In the genomic region with DNA sequence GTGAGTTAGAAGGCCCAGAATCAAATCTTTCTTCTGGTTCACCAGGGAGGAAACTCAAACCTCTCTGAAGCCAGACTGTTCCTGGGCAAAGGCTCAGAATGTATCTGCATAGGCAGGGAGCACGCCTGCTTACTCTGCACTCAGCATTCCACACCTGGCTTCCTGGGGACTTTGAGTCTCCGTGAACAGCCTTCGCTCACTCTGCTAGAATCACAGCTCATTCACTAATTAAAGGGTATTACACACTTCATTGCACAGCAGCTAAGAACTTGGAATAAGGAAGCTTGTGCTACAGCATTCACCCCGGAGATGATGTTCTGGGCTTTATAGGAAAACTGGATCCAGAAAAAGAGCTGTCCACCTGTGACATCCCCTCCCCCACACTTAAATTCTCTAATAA, we compare ENCODE assay signal across 23 mouse cellular contexts. TPM values are rescaled to one million over a fixed set of nuclear protein-coding genes. Genes with fewer than 3 reads are reported as not detected.
DNase-seq lines count a peak whose midpoint lies in the region; ATAC-seq and TF ChIP-seq lines count a peak whose summit lies in the region.
"Had no signal": no experiment of that assay in that cellular context is flagged by ENCODE, and none has a peak within 500 bp of the region (broad histone marks: within the 10 kb centered on the region; RNA-seq: fewer than 3 reads in every experiment).

No protein-coding gene starts in this region.

- no peaks in the 10 kb centered on the region for H3K36me3 ChIP-seq in hindbrain, embryonic 15.5 days
- H3K36me3 ChIP-seq in hindbrain, embryonic 11.5 days (ENCODE audit: control insufficient read depth, insufficient read depth, low read length): no peaks in the 10 kb centered on the region
- no peaks in the 10 kb centered on the region for H3K36me3 ChIP-seq in midbrain, embryonic 11.5 days (ENCODE audit: control insufficient read depth, insufficient read depth, low read length)
- H3K36me3 ChIP-seq in midbrain, embryonic 16.5 days (ENCODE audit: control insufficient read depth, insufficient read depth, low read length): no peaks in the 10 kb centered on the region
- no peaks in the 10 kb centered on the region for H3K36me3 ChIP-seq in heart, embryonic 11.5 days (ENCODE audit: control insufficient read depth, insufficient read depth, low read length)
- H3K36me3 ChIP-seq: forebrain, embryonic 10.5 days; heart, embryonic 13.5 days; hindbrain, embryonic 12.5 days had no signal

- H3K27me3 ChIP-seq in hindbrain, embryonic 15.5 days: no peaks in the 10 kb centered on the region
- peaks cover 13% of the 10 kb centered on the region for H3K27me3 ChIP-seq in hindbrain, embryonic 11.5 days (ENCODE audit: control insufficient read depth, insufficient read depth, low read length)
- H3K27me3 ChIP-seq in midbrain, embryonic 11.5 days (ENCODE audit: control insufficient read depth, insufficient read depth, low read length): peaks cover 14% of the 10 kb centered on the region
- no peaks in the 10 kb centered on the region for H3K27me3 ChIP-seq in midbrain, embryonic 16.5 days (ENCODE audit: control insufficient read depth, insufficient read depth, low read depth, low read length)
- peaks cover 40% of the 10 kb centered on the region for H3K27me3 ChIP-seq in heart, embryonic 11.5 days (ENCODE audit: control insufficient read depth, insufficient read depth, low read length)

- H3K9me3 ChIP-seq in hindbrain, embryonic 15.5 days: no peaks in the 10 kb centered on the region
- no peaks in the 10 kb centered on the region for H3K9me3 ChIP-seq in hindbrain, embryonic 11.5 days (ENCODE audit: control insufficient read depth, low read length)
- no peaks in the 10 kb centered on the region for H3K9me3 ChIP-seq in midbrain, embryonic 11.5 days (ENCODE audit: control insufficient read depth, low read length)
- H3K9me3 ChIP-seq in midbrain, embryonic 16.5 days (replicated peaks; ENCODE audit: control insufficient read depth, low read length, poor library complexity, severe bottlenecking): no peaks in the 10 kb centered on the region
- H3K9me3 ChIP-seq in heart, embryonic 11.5 days (replicated peaks; ENCODE audit: control insufficient read depth, low read length): no peaks in the 10 kb centered on the region
- H3K9me3 ChIP-seq: forebrain, embryonic 10.5 days; heart, embryonic 13.5 days; hindbrain, embryonic 12.5 days had no signal

- H3K4me1 ChIP-seq in hindbrain, embryonic 15.5 days (replicated peaks): peaks cover 48% of the 10 kb centered on the region
- H3K4me1 ChIP-seq in hindbrain, embryonic 11.5 days (replicated peaks; ENCODE audit: control insufficient read depth, insufficient read depth, low read length): no peaks in the 10 kb centered on the region
- H3K4me1 ChIP-seq in midbrain, embryonic 11.5 days (ENCODE audit: control insufficient read depth, insufficient read depth, low read length): peaks cover 8% of the 10 kb centered on the region; the same call in 1 of the 2 replicates
- H3K4me1 ChIP-seq in midbrain, embryonic 16.5 days (ENCODE audit: control insufficient read depth, insufficient read depth, low read length): peaks cover 25% of the 10 kb centered on the region
- peaks cover 2% of the 10 kb centered on the region; the same call in 1 of the 2 replicates for H3K4me1 ChIP-seq in heart, embryonic 11.5 days (ENCODE audit: control insufficient read depth, insufficient read depth, low read length)
- H3K4me1 ChIP-seq: heart, embryonic 13.5 days had no signal

- peak overlapping the region; percentile 7; the same call in 1 of the 2 replicates for H3K4me2 ChIP-seq in hindbrain, embryonic 15.5 days
- no peak overlapping the region for H3K4me2 ChIP-seq in hindbrain, embryonic 11.5 days (replicated peaks; ENCODE audit: low read depth, low read length)
- no peak overlapping the region for H3K4me2 ChIP-seq in midbrain, embryonic 11.5 days
- H3K4me2 ChIP-seq in midbrain, embryonic 16.5 days (ENCODE audit: low read length): no peak overlapping the region
- H3K4me2 ChIP-seq in heart, embryonic 11.5 days: no peak overlapping the region
- H3K4me2 ChIP-seq: heart, embryonic 13.5 days; hindbrain, embryonic 12.5 days had no signal

- no peak overlapping the region for H3K4me3 ChIP-seq in hindbrain, embryonic 15.5 days
- H3K4me3 ChIP-seq in hindbrain, embryonic 11.5 days (ENCODE audit: low read depth, low read length): no peak overlapping the region
- H3K4me3 ChIP-seq in midbrain, embryonic 11.5 days (ENCODE audit: low read depth, low read length): no peak overlapping the region
- no peak overlapping the region for H3K4me3 ChIP-seq in midbrain, embryonic 16.5 days (ENCODE audit: low read depth, low read length)
- H3K4me3 ChIP-seq in heart, embryonic 11.5 days (ENCODE audit: low read depth, low read length): no peak overlapping the region
- H3K4me3 ChIP-seq: forebrain, embryonic 10.5 days; heart, embryonic 13.5 days; hindbrain, embryonic 12.5 days had no signal

- TF ChIP-seq POLR2A in brain, embryonic 14.5 days (IDR thresholded peaks at IDR 0.05; ENCODE audit: borderline replicate concordance, extremely low read depth, insufficient read depth, insufficient read length, poor library complexity, severe bottlenecking): no peak

- no peak for TF ChIP-seq CTCF in brain, embryonic 14.5 days (IDR thresholded peaks at IDR 0.05; ENCODE audit: borderline replicate concordance, extremely low read depth, insufficient read depth, insufficient read length)

- DNase-seq in hindbrain, embryonic 11.5 days (ENCODE audit: low spot score): no peak
- DNase-seq in midbrain, embryonic 11.5 days (ENCODE audit: low spot score, missing footprints): peak; percentile 64
- DNase-seq in brain, embryonic 14.5 days (ENCODE audit: low read depth): peak; percentile 63
- peak; percentile 24 for DNase-seq in retina, embryonic 14.5 days (ENCODE audit: low spot score)
- DNase-seq: adrenal gland, adult 8-10 months; adrenal gland, postnatal 25 days; cerebellum, adult 18-20 months; cerebellum, adult 9-10 months; cerebellum, postnatal 14 days; gastrocnemius, postnatal 25 days; heart, adult 18-20 months; heart, postnatal 14 days; heart, postnatal 4 days had no signal

- 50% methylated on average over 4 of the region's 4 CpGs for WGBS in hindbrain, embryonic 15.5 days
- 77% methylated on average over 4 of the region's 4 CpGs for WGBS in hindbrain, embryonic 11.5 days
- 42% methylated on average over 4 of the region's 4 CpGs for WGBS in midbrain, embryonic 11.5 days
- 50% methylated on average over 4 of the region's 4 CpGs for WGBS in midbrain, embryonic 16.5 days
- WGBS in heart, embryonic 11.5 days (ENCODE audit: insufficient replicate concordance): 75% methylated on average over 4 of the region's 4 CpGs

- no peak for ATAC-seq in hindbrain, embryonic 15.5 days (ENCODE audit: low FRiP score, low read depth)
- ATAC-seq in hindbrain, embryonic 11.5 days (ENCODE audit: low FRiP score): no peak
- ATAC-seq in midbrain, embryonic 11.5 days (ENCODE audit: low FRiP score): no peak
- no peak for ATAC-seq in midbrain, embryonic 16.5 days
- no peak for ATAC-seq in heart, embryonic 11.5 days (replicated peaks; ENCODE audit: insufficient number of reproducible peaks, low FRiP score, low TSS enrichment)
- ATAC-seq: activated CD4-positive, CD25-positive, alpha-beta regulatory T cell, adult 4 months; forebrain, embryonic 16.5 days; intestine, postnatal 0 days had no signal

- H3K9ac ChIP-seq in hindbrain, embryonic 15.5 days: no peak overlapping the region
- no peak overlapping the region for H3K9ac ChIP-seq in hindbrain, embryonic 11.5 days (ENCODE audit: low read depth, low read length)
- no peak overlapping the region for H3K9ac ChIP-seq in midbrain, embryonic 11.5 days (ENCODE audit: low read length)
- H3K9ac ChIP-seq in midbrain, embryonic 16.5 days (ENCODE audit: low read depth, low read length): no peak overlapping the region
- no peak overlapping the region for H3K9ac ChIP-seq in heart, embryonic 11.5 days (ENCODE audit: low read depth, low read length)
- H3K9ac ChIP-seq: heart, embryonic 13.5 days; hindbrain, embryonic 12.5 days had no signal

- H3K27ac ChIP-seq in hindbrain, embryonic 15.5 days (replicated peaks): 0 out of 2 replicates have a peak overlapping the region, but pooled peaks have one; percentile 17
- H3K27ac ChIP-seq in hindbrain, embryonic 11.5 days (ENCODE audit: low read depth, low read length): no peak overlapping the region
- no peak overlapping the region for H3K27ac ChIP-seq in midbrain, embryonic 11.5 days (ENCODE audit: low read depth, low read length)
- H3K27ac ChIP-seq in midbrain, embryonic 16.5 days (ENCODE audit: low read length): no peak overlapping the region
- no peak overlapping the region for H3K27ac ChIP-seq in heart, embryonic 11.5 days (ENCODE audit: low read depth, low read length)
- H3K27ac ChIP-seq: forebrain, embryonic 10.5 days; heart, embryonic 13.5 days; hindbrain, embryonic 12.5 days had no signal

RNA-seq across cellular contexts. Expression of a gene that starts 3.7 kb away (rescaled TPM):
- polyA plus RNA-seq in hindbrain, embryonic 15.5 days (2015; fragmentation: Nextera tagmentation; extraction: Ambion mirVana): 17.0 and 17.7 TPM in 2 replicates
- 1.3 and 1.7 TPM in 2 replicates for polyA plus RNA-seq in hindbrain, embryonic 11.5 days (2014; fragmentation: Nextera tagmentation; extraction: Ambion mirVana)
- 1.6 TPM in 2 replicates for polyA plus RNA-seq in midbrain, embryonic 11.5 days (2014; fragmentation: Nextera tagmentation; extraction: Ambion mirVana)
- polyA plus RNA-seq in midbrain, embryonic 16.5 days (2015; fragmentation: Nextera tagmentation; extraction: Ambion mirVana): 13.0 and 16.2 TPM in 2 replicates
- 12.4 and 24.0 TPM in 2 replicates for polyA plus RNA-seq in brain, embryonic 14.5 days (2012; rRNA removed)
- polyA plus RNA-seq in heart, embryonic 11.5 days (2014; fragmentation: Nextera tagmentation; extraction: Ambion mirVana): 0.21 and 0.25 TPM in 2 replicates
- polyA plus RNA-seq: activated CD4-positive, CD25-positive, alpha-beta regulatory T cell, adult 4 months; heart, embryonic 16.5 days had no signal
